Mouse (Mus musculus) neural tube, embryonic 11.5 days (tissue): ENCODE measurements around the gene Lrfn4. TPM values are rescaled to one million over a fixed set of nuclear protein-coding genes. Genes with fewer than 3 reads are reported as not detected.

ENCODE experiments used
- ATAC-seq: fragments of 200-750 bp; cut with Nextera tagmentation; 2 replicates; pipeline ENCODE4 v1.8.0; 2017; ENCODE audit warnings: moderate number of reproducible peaks, mild to moderate bottlenecking, moderate TSS enrichment, moderate library complexity; ENCODE audit not compliant: insufficient read depth, low FRiP score, low TSS enrichment
- DNase-seq: peaks from one replicate; pipeline ENCODE4 v3.0.0-alpha.2; 2015; ENCODE audit warnings: low spot score
- H3K27ac ChIP-seq: fragments of 300-500 bp; sonication (generic); 2 replicates; pipeline ENCODE4 v1.5.1; 2014; ENCODE audit warnings: low read depth, mild to moderate bottlenecking, low read length
- H3K27me3 ChIP-seq: fragments of 300-500 bp; sonication (generic); 2 replicates; pipeline ENCODE4 v1.6.1; 2014; ENCODE audit warnings: mild to moderate bottlenecking, low read length, mixed read lengths; ENCODE audit not compliant: control insufficient read depth, insufficient read depth
- H3K36me3 ChIP-seq: fragments of 300-500 bp; sonication (generic); 2 replicates; pipeline ENCODE4 v1.6.1; 2014; ENCODE audit warnings: mild to moderate bottlenecking, low read length, moderate library complexity, mixed read lengths; ENCODE audit not compliant: control insufficient read depth, insufficient read depth
- H3K4me1 ChIP-seq: fragments of 300-500 bp; sonication (generic); 2 replicates; pipeline ENCODE4 v1.6.1; 2014; ENCODE audit warnings: low read length, mixed read lengths; ENCODE audit not compliant: control insufficient read depth, insufficient read depth
- H3K4me2 ChIP-seq: fragments of 300-500 bp; sonication (generic); 2 replicates; pipeline ENCODE4 v1.6.1; 2014; ENCODE audit warnings: low read depth, mild to moderate bottlenecking, moderate library complexity
- H3K4me3 ChIP-seq: fragments of 300-500 bp; sonication (generic); 2 replicates; pipeline ENCODE4 v1.5.1; 2014; ENCODE audit warnings: low read depth, low read length
- H3K9ac ChIP-seq: fragments of 300-500 bp; sonication (generic); 2 replicates; pipeline ENCODE4 v1.6.1; 2014; ENCODE audit warnings: mild to moderate bottlenecking, low read length
- H3K9me3 ChIP-seq: fragments of 300-500 bp; sonication (generic); 2 replicates; pipeline ENCODE4 v1.6.1; 2016; ENCODE audit warnings: low read length; ENCODE audit not compliant: control insufficient read depth
- WGBS: fragments of 180-500 bp; shearing (Covaris S2); extraction: QIAGEN DNeasy Blood & Tissue Kit; methylation state at CpG from one replicate; pipeline ENCODE4 v1.1.7; 2014; 5-methylcytosine and 5-hydroxymethylcytosine counted together
- polyA plus RNA-seq: library from polyadenylated mRNA; unstranded; fragments of >200 nt; fragmentation: Nextera tagmentation; extraction: Ambion mirVana; gene quantifications from 2 replicates; pipeline ENCODE4 v1.2.1, GENCODE M21; 2014

Gene Lrfn4
- 10.0 and 10.5 TPM in 2 replicates for polyA plus RNA-seq

GRCm38 (mm10) chr19:4615151-4616093 is at the start of gene Lrfn4:
Gene Lrfn4, minus strand, starts transcription at chr19:4615667.
- peaks cover 5% of the 10 kb centered on the region for H3K36me3 ChIP-seq
- peak within 1 kb of the TSS; percentile 91 for H3K4me3 ChIP-seq
- peak within 1 kb of the TSS; percentile 94 for H3K9ac ChIP-seq
- H3K27ac ChIP-seq: peak within 1 kb of the TSS; percentile 87
- WGBS: under 1% methylated on average over 48 of the region's 87 CpGs
- ATAC-seq (peak; percentile 93), DNase-seq (peak; percentile 94)
- peak within 1 kb of the TSS; percentile 79 for H3K4me2 ChIP-seq
- no peaks in the 10 kb centered on the region for H3K9me3 ChIP-seq
- H3K4me1 ChIP-seq: peaks cover 19% of the 10 kb centered on the region
- no peaks in the 10 kb centered on the region for H3K27me3 ChIP-seq

- Histone ChIP-seq H3K27me3 (no peaks in the 10 kb centered on the region), H3K27ac (no peak overlapping the region), H3K4me2 (no peak overlapping the region), H3K4me3 (no peak overlapping the region), H3K4me1 (no peaks in the 10 kb centered on the region), H3K9ac (no peak overlapping the region), H3K36me3 (no peaks in the 10 kb centered on the region; the same call in 1 of the 2 replicates), H3K9me3 (no peaks in the 10 kb centered on the region)
- 91% methylated on average over 5 of the region's 5 CpGs for whole genome bisulfite sequencing
- DNase-seq: no peak
- ATAC-seq: no peak
Measured at GRCm38 (mm10) chr19:4658156-4658555, 42.7 kb upstream of the Lrfn4 start.

- Histone ChIP-seq H3K27ac (no peak overlapping the region), H3K9ac (no peak overlapping the region), H3K4me3 (no peak overlapping the region), H3K4me1 (no peaks in the 10 kb centered on the region), H3K36me3 (no peaks in the 10 kb centered on the region), H3K4me2 (no peak overlapping the region), H3K9me3 (no peaks in the 10 kb centered on the region), H3K27me3 (no peaks in the 10 kb centered on the region)
- ATAC-seq (no peak), DNase-seq (no peak)
- 83% methylated on average over 11 of the region's 11 CpGs for WGBS
Measured at GRCm38 (mm10) chr19:4646917-4647492, 31.5 kb upstream of the Lrfn4 start.

- H3K9me3 ChIP-seq: no peaks in the 10 kb centered on the region
- no peaks in the 10 kb centered on the region for H3K4me1 ChIP-seq
- no peak overlapping the region for H3K4me3 ChIP-seq
- H3K36me3 ChIP-seq: no peaks in the 10 kb centered on the region
- ATAC-seq (no peak), DNase-seq (peak; percentile 69)
- H3K4me2 ChIP-seq: no peak overlapping the region
- no peaks in the 10 kb centered on the region for H3K27me3 ChIP-seq
- H3K9ac ChIP-seq: no peak overlapping the region
- no peak overlapping the region for H3K27ac ChIP-seq
- 42% methylated on average over 10 of the region's 10 CpGs for WGBS
Measured at GRCm38 (mm10) chr19:4644271-4644670, 28.8 kb upstream of the Lrfn4 start.

- Histone ChIP-seq H3K36me3 (no peaks in the 10 kb centered on the region), H3K9ac (no peak overlapping the region), H3K27ac (no peak overlapping the region), H3K9me3 (no peaks in the 10 kb centered on the region), H3K27me3 (no peaks in the 10 kb centered on the region), H3K4me1 (no peaks in the 10 kb centered on the region), H3K4me3 (no peak overlapping the region), H3K4me2 (no peak overlapping the region)
- DNase-seq (no peak), ATAC-seq (no peak)
- 67% methylated on average over 4 of the region's 4 CpGs for WGBS
Measured at GRCm38 (mm10) chr19:4635986-4636385, 20.5 kb upstream of the Lrfn4 start.

GRCm38 (mm10) chr19:4628819-4629218 is 13.4 kb upstream of the Lrfn4 start:
- Histone ChIP-seq H3K9me3 (no peaks in the 10 kb centered on the region), H3K4me2 (no peak overlapping the region), H3K4me1 (peaks cover 17% of the 10 kb centered on the region), H3K36me3 (no peaks in the 10 kb centered on the region), H3K27me3 (no peaks in the 10 kb centered on the region), H3K4me3 (no peak overlapping the region), H3K9ac (no peak overlapping the region), H3K27ac (no peak overlapping the region)
- DNase-seq (peak; percentile 77), ATAC-seq (no peak)
- 0% methylated on average over 1 of the region's 1 CpGs for WGBS

- Histone ChIP-seq H3K4me2 (peak overlapping the region; percentile 84), H3K9ac (peak overlapping the region; percentile 97), H3K4me1 (peaks cover 17% of the 10 kb centered on the region), H3K4me3 (peak overlapping the region; percentile 90), H3K27ac (peak overlapping the region; percentile 60), H3K9me3 (no peaks in the 10 kb centered on the region), H3K36me3 (peaks cover 6% of the 10 kb centered on the region; the same call in 1 of the 2 replicates), H3K27me3 (no peaks in the 10 kb centered on the region)
- 2% methylated on average over 35 of the region's 35 CpGs for WGBS
- ATAC-seq (peak; percentile 60), DNase-seq (no peak)
Measured at GRCm38 (mm10) chr19:4625829-4626535, 10.5 kb upstream of the Lrfn4 start.

GRCm38 (mm10) chr19:4625179-4625828 is 9.8 kb upstream of the Lrfn4 start, which contains the start of gene Rce1:
Gene Rce1, minus strand, starts transcription at chr19:4625641.
- peak; percentile 79 for ATAC-seq
- 1% methylated on average over 59 of the region's 64 CpGs for WGBS

More at GRCm38 (mm10) chr19:4625179-4625828, 9.8 kb upstream of the Lrfn4 start, which contains the start of gene Rce1:
- no peaks in the 10 kb centered on the region for H3K9me3 ChIP-seq
- peak; percentile 94 for DNase-seq
- H3K9ac ChIP-seq: peak within 1 kb of the TSS; percentile 97
- H3K27me3 ChIP-seq: no peaks in the 10 kb centered on the region
- H3K27ac ChIP-seq: peak within 1 kb of the TSS; percentile 70
- peak within 1 kb of the TSS; percentile 84 for H3K4me2 ChIP-seq
- H3K4me3 ChIP-seq: peak within 1 kb of the TSS; percentile 90
- peaks cover 6% of the 10 kb centered on the region; the same call in 1 of the 2 replicates for H3K36me3 ChIP-seq
- H3K4me1 ChIP-seq: peaks cover 17% of the 10 kb centered on the region
